Mouse (Mus musculus): ENCODE results near the gene Mrps18b.
"Not testable (repeated sequence)": the region's sequence is repeated elsewhere in the genome, so short reads cannot be mapped to it uniquely, and the experiment has no call there.

Mrps18b gene

GRCm38 (mm10) chr17:35916297-35917142, at the start of gene Mrps18b, which contains the start of gene Ppp1r10:
TSS of gene Mrps18b (minus strand) at chr17:35916389.
TSS of gene Ppp1r10 (plus strand) at chr17:35916434.
- in situ Hi-C loops (cut with MboI, MseI) = no loop called here

- in situ Hi-C loops (cut with MboI, MseI) = loop anchor here (5.0 kb wide), 1 partner anchor 36 kb away; no protein-coding TSS in a partner anchor
Observed at GRCm38 (mm10) chr17:35963279-35963678, 47.1 kb upstream of the Mrps18b start.

- in situ Hi-C loops (cut with MboI, MseI) = no loop called here
Observed at GRCm38 (mm10) chr17:35958533-35959223, 42.5 kb upstream of the Mrps18b start.

GRCm38 (mm10) chr17:35954665-35955064, 38.5 kb upstream of the Mrps18b start:
- in situ Hi-C loops (cut with MboI, MseI) = no loop called here

- in situ Hi-C loops (cut with MboI, MseI) = not testable (repeated sequence)
Observed at GRCm38 (mm10) chr17:35952559-35952958, 36.4 kb upstream of the Mrps18b start.

- in situ Hi-C loops (cut with MboI, MseI) = not testable (repeated sequence)
Observed at GRCm38 (mm10) chr17:35950946-35951345, 34.8 kb upstream of the Mrps18b start.

GRCm38 (mm10) chr17:35939941-35940340, 23.8 kb upstream of the Mrps18b start:
- in situ Hi-C loops (cut with MboI, MseI) = loop anchor here (5.0 kb wide), 1 partner anchor 47 kb away; no protein-coding TSS in a partner anchor

- in situ Hi-C loops (cut with MboI, MseI) = loop anchor here (5.0 kb wide), 1 partner anchor 48 kb away; no protein-coding TSS in a partner anchor
Observed at GRCm38 (mm10) chr17:35939108-35939507, 22.9 kb upstream of the Mrps18b start.

GRCm38 (mm10) chr17:35937700-35938348, 21.6 kb upstream of the Mrps18b start:
- in situ Hi-C loops (cut with MboI, MseI) = loop anchor here (5.0 kb wide), 1 partner anchor 49 kb away; no protein-coding TSS in a partner anchor

GRCm38 (mm10) chr17:35935763-35936162, 19.6 kb upstream of the Mrps18b start:
- in situ Hi-C loops (cut with MboI, MseI) = loop anchor here (5.0 kb wide), 1 partner anchor 52 kb away; no protein-coding TSS in a partner anchor

- in situ Hi-C loops (cut with MboI, MseI) = no loop called here
Observed at GRCm38 (mm10) chr17:35932608-35933007, 16.4 kb upstream of the Mrps18b start.

GRCm38 (mm10) chr17:35930627-35931026, 14.4 kb upstream of the Mrps18b start:
- in situ Hi-C loops (cut with MboI, MseI) = no loop called here

GRCm38 (mm10) chr17:35929534-35929933, 13.3 kb upstream of the Mrps18b start:
- in situ Hi-C loops (cut with MboI, MseI) = loop anchor here (5.0 kb wide), 2 partner anchors 33 to 103 kb away; partner anchors contain the start of gene H2-T23

GRCm38 (mm10) chr17:35927471-35927870, 11.3 kb upstream of the Mrps18b start:
- in situ Hi-C loops (cut with MboI, MseI) = loop anchor here (5.0 kb wide), 2 partner anchors 35 to 105 kb away; partner anchors contain the start of gene H2-T23

GRCm38 (mm10) chr17:35923281-35923680, 7.1 kb upstream of the Mrps18b start:
- in situ Hi-C loops (cut with MboI, MseI) = no loop called here

GRCm38 (mm10) chr17:35922566-35922965, 6.4 kb upstream of the Mrps18b start:
- in situ Hi-C loops (cut with MboI, MseI) = no loop called here

GRCm38 (mm10) chr17:35921710-35922109, 5.5 kb upstream of the Mrps18b start:
- in situ Hi-C loops (cut with MboI, MseI) = no loop called here

- in situ Hi-C loops (cut with MboI, MseI) = no loop called here
Observed at GRCm38 (mm10) chr17:35920862-35921562, 4.8 kb upstream of the Mrps18b start.

GRCm38 (mm10) chr17:35920384-35920783, 4.2 kb upstream of the Mrps18b start:
- in situ Hi-C loops (cut with MboI, MseI) = no loop called here

- in situ Hi-C loops (cut with MboI, MseI) = no loop called here
Observed at GRCm38 (mm10) chr17:35919864-35920301, 3.7 kb upstream of the Mrps18b start.

All from regulatory T cell (primary cell).